Mouse (Mus musculus): ENCODE results near the gene Rasa1. TPM values are rescaled to one million over a fixed set of nuclear protein-coding genes. Genes with fewer than 3 reads are reported as not detected.

Gene Rasa1
- polyA plus RNA-seq (2016; fragmentation: Nextera tagmentation; extraction: Ambion mirVana) = 29.3 and 37.7 TPM in 2 replicates

DNA sequence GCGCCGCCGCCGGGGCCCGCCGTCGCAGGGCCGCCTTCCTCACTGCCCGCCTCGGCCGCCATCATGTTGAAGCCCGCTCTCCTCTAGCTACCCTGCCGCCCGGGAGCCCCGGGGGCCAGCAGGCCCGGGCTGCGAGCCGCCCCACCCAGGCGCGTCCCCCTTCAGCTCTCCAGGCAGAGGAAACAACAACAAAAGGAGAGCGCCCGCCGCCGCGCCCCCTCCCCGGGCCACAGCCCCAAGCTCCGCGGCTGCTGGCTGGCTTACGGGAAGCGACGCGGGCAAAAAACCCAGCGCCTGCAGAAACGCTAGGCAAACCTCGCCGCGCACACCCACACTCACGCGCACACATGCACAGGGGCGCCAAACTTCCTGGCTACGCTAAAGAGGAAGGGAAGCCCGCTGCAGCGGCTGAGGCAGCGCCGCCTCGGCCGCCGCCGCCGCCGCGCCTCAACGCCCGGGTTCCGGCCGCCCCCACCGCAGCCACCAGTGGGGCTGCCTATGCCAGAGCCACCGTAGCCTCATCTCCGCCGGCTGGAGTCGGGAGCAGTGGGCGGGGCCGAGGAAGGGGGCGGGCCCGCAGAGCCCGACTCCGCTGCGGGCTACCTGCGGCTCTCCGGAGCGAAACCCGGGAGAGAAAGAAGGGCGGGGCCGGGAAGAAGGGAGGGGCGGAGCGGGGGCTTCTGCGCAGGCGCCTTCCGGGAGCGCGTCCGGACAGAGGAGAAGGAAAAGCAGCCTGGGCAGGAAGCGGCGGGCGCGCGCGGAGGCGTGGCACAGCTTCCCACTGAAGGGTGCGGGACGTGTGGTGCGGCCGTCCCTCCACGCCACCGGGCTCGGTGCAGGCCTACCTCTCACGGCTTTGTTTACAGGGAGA lies at the start of gene Rasa1:
Rasa1 (minus strand) TSS at position 288 of the 871 bp plus-strand sequence.
- peak; percentile 99 for DNase-seq (ENCODE audit: low spot score)
- Histone ChIP-seq H3K27me3 (ENCODE audit: insufficient read depth, poor library complexity, severe bottlenecking) (no peaks in the 10 kb centered on the region), H3K4me3 (peak within 1 kb of the TSS; percentile 97), H3K36me3 (no peaks in the 10 kb centered on the region), H3K27ac (peak within 1 kb of the TSS; percentile 96), H3K4me1 (no peaks in the 10 kb centered on the region), H3K9me3 (no peaks in the 10 kb centered on the region)
- under 1% methylated on average over 95 of the region's 97 CpGs for WGBS

DNA sequence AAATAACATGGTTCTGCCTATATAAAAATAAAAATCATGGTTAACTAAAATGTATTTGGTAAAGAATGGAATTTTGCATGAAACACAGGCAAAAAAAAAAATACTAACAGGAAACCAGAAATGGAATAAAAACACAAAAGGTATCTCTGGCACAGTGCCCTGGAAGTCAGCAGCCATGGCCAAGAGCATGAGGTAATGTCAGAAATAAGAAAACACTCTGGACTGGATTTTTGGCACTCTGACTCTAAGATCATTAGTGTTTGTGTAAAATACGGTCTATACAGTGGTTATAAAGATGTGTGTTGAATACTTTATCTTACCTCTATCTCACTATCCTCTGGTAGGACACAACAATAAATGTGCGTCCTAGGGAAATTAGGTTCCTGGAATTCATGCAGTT lies 22.6 kb upstream of the Rasa1 start:
- Histone ChIP-seq H3K4me1 (no peaks in the 10 kb centered on the region), H3K27ac (no peak overlapping the region), H3K27me3 (ENCODE audit: insufficient read depth, poor library complexity, severe bottlenecking) (no peaks in the 10 kb centered on the region), H3K9me3 (no peaks in the 10 kb centered on the region), H3K4me3 (no peak overlapping the region), H3K36me3 (no peaks in the 10 kb centered on the region)
- no peak for DNase-seq (ENCODE audit: low spot score)
- WGBS = 76% methylated on average over 2 of the region's 2 CpGs

DNA sequence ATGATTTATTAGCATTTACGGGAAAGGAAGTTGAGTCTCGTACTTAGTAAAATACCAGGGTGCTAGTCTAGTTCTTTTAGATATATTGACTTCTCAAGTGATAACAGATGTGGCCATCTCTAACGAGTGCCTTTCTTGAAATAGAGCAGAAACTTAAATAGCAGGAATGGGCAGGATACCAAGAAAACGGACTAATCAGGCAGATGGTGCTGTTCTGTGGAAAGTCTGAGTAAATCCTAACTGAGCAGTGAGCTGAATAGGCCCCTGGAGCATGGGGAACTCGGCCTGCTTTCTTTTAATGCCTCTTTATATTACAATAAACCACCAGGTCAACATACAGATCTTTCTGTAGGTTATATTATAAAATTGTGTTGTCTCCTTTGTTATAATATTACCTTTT lies 22.0 kb upstream of the Rasa1 start:
- Histone ChIP-seq H3K27me3 (ENCODE audit: insufficient read depth, poor library complexity, severe bottlenecking) (no peaks in the 10 kb centered on the region), H3K9me3 (no peaks in the 10 kb centered on the region), H3K27ac (no peak overlapping the region), H3K4me1 (no peaks in the 10 kb centered on the region), H3K4me3 (no peak overlapping the region), H3K36me3 (no peaks in the 10 kb centered on the region)
- DNase-seq (ENCODE audit: low spot score) = no peak
- 57% methylated on average over 5 of the region's 5 CpGs for WGBS

DNA sequence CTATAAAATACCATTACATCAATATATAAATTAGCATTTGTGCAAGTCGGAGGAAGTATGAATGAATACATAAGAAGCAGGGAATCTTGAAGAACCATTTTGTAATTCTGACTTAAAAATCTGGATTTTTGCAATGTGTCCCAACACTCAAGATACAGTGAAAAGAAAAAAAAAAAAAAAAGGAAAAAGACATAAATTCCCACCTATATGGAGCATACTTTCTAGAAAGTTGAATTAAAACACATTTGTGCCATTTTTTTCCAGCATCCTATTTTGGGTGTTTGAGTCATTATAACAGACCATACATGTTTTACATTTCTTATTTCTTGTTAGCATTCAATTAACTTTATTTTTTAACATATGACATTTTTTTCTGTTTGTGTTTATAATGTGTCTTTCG lies 21.6 kb upstream of the Rasa1 start:
- Histone ChIP-seq H3K36me3 (no peaks in the 10 kb centered on the region), H3K4me1 (no peaks in the 10 kb centered on the region), H3K9me3 (no peaks in the 10 kb centered on the region), H3K27me3 (ENCODE audit: insufficient read depth, poor library complexity, severe bottlenecking) (no peaks in the 10 kb centered on the region), H3K27ac (no peak overlapping the region), H3K4me3 (no peak overlapping the region)
- 84% methylated on average over 2 of the region's 2 CpGs for WGBS
- DNase-seq (ENCODE audit: low spot score) = no peak

DNA sequence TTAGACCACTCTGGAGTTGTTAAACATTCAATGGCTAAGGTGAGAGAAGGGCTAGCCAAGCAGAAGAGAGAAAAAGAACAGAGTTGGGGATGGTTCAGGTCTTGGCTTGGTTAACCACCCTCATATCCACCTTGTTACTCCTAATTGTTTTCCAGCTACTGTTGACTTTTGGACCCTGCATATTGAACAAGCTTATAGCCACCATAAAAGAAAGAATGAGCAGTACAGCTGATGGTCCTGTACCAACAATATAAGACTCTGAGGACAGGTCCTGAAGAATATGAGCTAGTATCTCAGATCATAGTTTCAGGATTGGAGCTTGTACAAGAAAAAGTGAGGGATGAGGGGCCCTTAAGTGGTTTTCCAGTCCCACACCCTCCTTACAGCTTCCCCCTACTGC lies 17.1 kb upstream of the Rasa1 start:
- Histone ChIP-seq H3K27ac (no peak overlapping the region), H3K9me3 (no peaks in the 10 kb centered on the region), H3K4me3 (no peak overlapping the region), H3K27me3 (ENCODE audit: insufficient read depth, poor library complexity, severe bottlenecking) (no peaks in the 10 kb centered on the region), H3K36me3 (no peaks in the 10 kb centered on the region), H3K4me1 (no peaks in the 10 kb centered on the region)
- DNase-seq (ENCODE audit: low spot score) = no peak

DNA sequence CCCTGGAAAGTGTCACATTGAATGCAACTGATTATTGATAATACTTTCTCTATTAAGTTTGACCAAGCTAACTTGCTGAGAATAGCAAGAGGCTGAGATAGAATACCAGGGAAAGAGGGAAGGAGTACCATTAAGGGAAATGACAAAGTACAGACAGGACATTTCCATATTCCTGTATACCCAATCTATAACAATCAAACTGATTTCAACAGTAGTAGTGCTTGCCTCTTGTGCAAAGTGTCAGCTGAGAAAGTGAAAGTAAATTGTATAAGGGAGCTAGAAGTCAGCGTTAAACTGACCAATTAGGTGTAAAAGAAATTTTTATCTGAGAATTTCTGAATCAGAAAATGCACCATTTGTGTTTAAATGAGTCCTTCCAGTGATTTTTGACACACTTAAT lies 1.7 kb upstream of the Rasa1 start:
- DNase-seq (ENCODE audit: low spot score) = no peak
- H3K9me3 ChIP-seq = no peaks in the 10 kb centered on the region
- WGBS = 75% methylated on average over 1 of the region's 1 CpGs
- H3K27ac ChIP-seq = no peak overlapping the region
- H3K36me3 ChIP-seq = no peaks in the 10 kb centered on the region
- H3K4me3 ChIP-seq = no peak overlapping the region
- no peaks in the 10 kb centered on the region for H3K27me3 ChIP-seq (ENCODE audit: insufficient read depth, poor library complexity, severe bottlenecking)
- no peaks in the 10 kb centered on the region for H3K4me1 ChIP-seq

DNA sequence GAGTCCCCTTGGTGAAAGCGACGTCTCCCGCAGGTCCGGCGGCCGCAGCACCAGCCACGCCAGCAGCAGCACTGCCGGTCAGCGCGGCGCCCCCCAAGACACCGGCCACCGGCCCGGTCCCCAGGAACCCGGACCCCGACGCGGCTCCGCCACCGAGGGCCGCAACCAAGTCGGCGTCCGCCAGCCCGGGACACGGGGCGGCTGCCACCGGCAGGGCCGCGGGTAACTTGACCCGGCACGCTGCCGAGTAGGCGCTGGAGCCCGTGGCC lies 422 bp downstream of the Rasa1 start:
- Histone ChIP-seq H3K4me3 (peak overlapping the region; percentile 97), H3K9me3 (no peaks in the 10 kb centered on the region), H3K36me3 (no peaks in the 10 kb centered on the region), H3K4me1 (no peaks in the 10 kb centered on the region), H3K27me3 (ENCODE audit: insufficient read depth, poor library complexity, severe bottlenecking) (no peaks in the 10 kb centered on the region), H3K27ac (peak overlapping the region; percentile 96)
- 0% methylated on average over 35 of the region's 35 CpGs for WGBS
- DNase-seq (ENCODE audit: low spot score) = peak; percentile 80

DNA sequence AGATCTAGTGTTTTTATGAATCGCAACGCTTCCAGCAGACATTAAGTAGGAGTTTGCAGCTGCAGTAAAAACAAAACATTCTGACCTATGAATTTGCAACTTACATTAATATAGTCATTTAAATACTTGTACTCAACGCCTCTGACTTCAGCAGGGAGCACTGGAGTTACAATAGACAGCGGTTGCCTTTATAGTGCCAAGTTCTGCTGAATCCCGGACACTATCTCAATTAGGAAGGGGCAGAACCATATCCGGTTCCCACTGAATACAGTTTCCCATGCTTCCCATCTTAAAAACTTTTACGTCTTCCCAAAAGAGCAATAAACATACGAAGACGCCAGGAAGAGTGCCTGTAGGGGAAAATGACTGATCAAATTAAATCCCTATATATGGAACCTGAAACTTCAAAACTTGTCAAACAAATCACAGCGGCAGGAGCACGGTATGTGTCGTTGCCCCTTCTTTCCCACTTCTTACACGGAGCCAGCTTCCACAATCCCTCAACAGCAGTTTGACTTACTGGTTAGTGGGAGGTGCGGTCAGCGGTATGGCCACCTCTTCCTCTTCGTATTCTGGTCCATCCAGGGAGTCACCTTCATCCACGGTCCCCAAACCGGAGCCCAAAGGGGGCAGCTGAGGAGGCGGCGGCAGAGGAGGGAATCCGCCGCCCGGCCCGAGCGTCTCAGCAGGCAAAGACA lies 905 bp downstream of the Rasa1 start:
- peak overlapping the region; percentile 97 for H3K4me3 ChIP-seq
- no peaks in the 10 kb centered on the region for H3K27me3 ChIP-seq (ENCODE audit: insufficient read depth, poor library complexity, severe bottlenecking)
- H3K27ac ChIP-seq = peak overlapping the region; percentile 96
- WGBS = 1% methylated on average over 25 of the region's 25 CpGs
- no peak for DNase-seq (ENCODE audit: low spot score)
- H3K36me3 ChIP-seq = no peaks in the 10 kb centered on the region
- no peaks in the 10 kb centered on the region for H3K9me3 ChIP-seq
- H3K4me1 ChIP-seq = no peaks in the 10 kb centered on the region

DNA sequence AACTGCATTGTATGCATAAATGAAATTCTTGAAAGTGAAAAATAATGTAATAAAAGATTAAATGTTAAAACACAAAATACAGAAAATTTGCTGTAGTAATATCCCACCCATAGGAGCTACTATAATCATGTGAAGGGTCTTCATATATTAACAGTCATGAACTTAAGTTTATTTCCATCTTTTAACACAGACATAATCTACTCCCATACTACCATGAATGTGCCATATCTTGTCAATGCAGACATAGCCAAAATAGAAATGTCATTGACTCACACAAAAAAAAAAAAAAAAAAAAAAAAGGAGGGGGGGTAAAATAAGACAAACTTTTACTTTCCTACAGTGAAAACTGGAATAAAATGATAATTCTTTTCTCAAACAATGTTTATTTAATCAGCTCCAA lies 6.3 kb downstream of the Rasa1 start:
- no peaks in the 10 kb centered on the region for H3K27me3 ChIP-seq (ENCODE audit: insufficient read depth, poor library complexity, severe bottlenecking)
- no peak for DNase-seq (ENCODE audit: low spot score)
- no peak overlapping the region for H3K4me3 ChIP-seq
- H3K4me1 ChIP-seq = no peaks in the 10 kb centered on the region
- H3K9me3 ChIP-seq = no peaks in the 10 kb centered on the region
- H3K36me3 ChIP-seq = no peaks in the 10 kb centered on the region
- no peak overlapping the region for H3K27ac ChIP-seq

DNA sequence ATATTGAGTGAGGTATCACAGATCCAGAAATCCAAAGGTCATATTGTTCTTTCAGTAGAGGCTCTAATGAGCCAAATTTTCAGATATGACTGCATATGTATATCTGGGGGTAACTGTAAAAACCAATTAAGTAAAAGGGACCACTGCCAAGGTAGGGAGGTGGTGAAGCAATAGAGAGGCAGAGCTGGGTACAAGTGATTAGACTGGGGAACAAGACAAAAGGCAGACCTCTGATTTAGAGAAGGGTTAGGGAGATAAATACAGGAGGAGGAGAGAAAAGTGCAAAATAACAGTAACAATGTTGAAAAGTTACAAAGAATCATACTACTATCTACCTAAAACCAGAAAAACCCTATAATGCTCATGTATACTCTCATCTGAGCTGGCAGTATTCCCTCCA lies 10.0 kb downstream of the Rasa1 start:
- no peak overlapping the region for H3K27ac ChIP-seq
- H3K4me3 ChIP-seq = no peak overlapping the region
- DNase-seq (ENCODE audit: low spot score) = no peak

DNA sequence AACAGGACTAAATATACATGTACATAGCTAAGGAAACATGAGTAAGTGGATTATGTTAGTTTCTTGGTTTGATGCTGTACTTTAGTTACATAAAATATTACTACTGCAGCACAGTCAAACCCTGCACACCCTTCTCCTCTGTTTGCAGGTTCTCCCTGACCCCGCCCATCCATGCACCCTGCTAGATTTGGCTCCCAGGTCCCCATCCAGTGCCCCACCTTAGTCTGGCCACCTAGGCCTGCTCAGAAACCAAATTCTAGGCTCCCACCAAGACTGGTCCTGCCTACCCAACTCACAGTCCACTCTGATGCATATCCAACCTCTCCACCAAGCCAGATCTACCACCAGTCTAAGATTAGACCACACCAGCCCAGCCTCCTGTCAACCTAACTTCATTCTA lies 14.4 kb downstream of the Rasa1 start:
- 78% methylated on average over 1 of the region's 1 CpGs for whole genome bisulfite sequencing
- Histone ChIP-seq H3K36me3 (no peaks in the 10 kb centered on the region), H3K27ac (no peak overlapping the region)

More for the DNA sequence above, 10.0 kb downstream of the Rasa1 start:
- H3K4me1 ChIP-seq = no peaks in the 10 kb centered on the region
- H3K27me3 ChIP-seq (ENCODE audit: insufficient read depth, poor library complexity, severe bottlenecking) = no peaks in the 10 kb centered on the region
- no peaks in the 10 kb centered on the region for H3K36me3 ChIP-seq
- no peaks in the 10 kb centered on the region for H3K9me3 ChIP-seq

DNA sequence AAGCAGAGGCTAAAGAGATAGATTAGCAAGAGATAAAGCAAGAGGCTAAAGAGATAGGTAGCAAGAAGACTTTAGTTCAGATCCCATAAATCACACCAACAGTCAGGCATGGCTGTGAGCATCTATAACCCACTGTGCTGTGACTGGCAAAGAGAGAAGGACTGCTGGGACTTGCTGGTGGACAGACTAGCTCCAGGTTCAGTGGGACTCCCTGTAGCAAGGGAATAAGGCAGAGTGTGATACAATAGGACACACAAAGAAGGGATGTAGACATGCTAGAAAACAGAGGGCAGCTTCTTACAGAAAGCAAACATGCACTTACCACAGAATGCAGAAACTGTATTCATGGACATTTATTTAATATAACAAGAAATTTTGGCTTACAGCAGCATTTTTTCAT lies 15.1 kb downstream of the Rasa1 start:
- Histone ChIP-seq H3K9me3 (no peaks in the 10 kb centered on the region), H3K27ac (no peak overlapping the region), H3K4me3 (no peak overlapping the region), H3K36me3 (no peaks in the 10 kb centered on the region), H3K4me1 (no peaks in the 10 kb centered on the region), H3K27me3 (ENCODE audit: insufficient read depth, poor library complexity, severe bottlenecking) (no peaks in the 10 kb centered on the region)
- DNase-seq (ENCODE audit: low spot score) = no peak

More for the DNA sequence above, 14.4 kb downstream of the Rasa1 start:
- Histone ChIP-seq H3K27me3 (ENCODE audit: insufficient read depth, poor library complexity, severe bottlenecking) (no peaks in the 10 kb centered on the region), H3K4me3 (no peak overlapping the region), H3K9me3 (no peaks in the 10 kb centered on the region), H3K4me1 (no peaks in the 10 kb centered on the region)
- DNase-seq (ENCODE audit: low spot score) = no peak

DNA sequence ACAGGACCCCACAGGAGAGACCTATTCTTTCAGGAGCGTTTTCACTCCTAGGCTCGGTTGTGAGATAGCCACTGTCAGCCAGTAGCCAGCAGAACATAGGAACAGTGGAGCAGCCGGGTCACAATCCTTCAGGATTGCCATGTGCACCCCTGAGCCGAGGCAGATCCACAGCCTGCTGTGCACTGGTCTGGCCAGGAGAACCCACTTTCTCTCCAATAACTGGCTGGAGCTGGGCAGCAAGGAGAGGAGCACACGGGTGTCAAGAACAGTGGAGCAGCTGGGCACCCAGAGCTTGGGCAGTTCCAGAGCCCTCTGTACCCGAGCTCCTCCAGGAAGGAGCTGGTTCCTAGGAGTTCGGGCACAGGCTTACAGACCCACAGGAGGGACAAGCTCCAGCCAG lies 50.2 kb downstream of the Rasa1 start:
- no peak for DNase-seq (ENCODE audit: low spot score)
- Histone ChIP-seq H3K36me3 (peaks cover 23% of the 10 kb centered on the region; the same call in 1 of the 2 replicates), H3K4me1 (no peaks in the 10 kb centered on the region), H3K4me3 (no peak overlapping the region), H3K9me3 (no peaks in the 10 kb centered on the region), H3K27ac (no peak overlapping the region), H3K27me3 (ENCODE audit: insufficient read depth, poor library complexity, severe bottlenecking) (no peaks in the 10 kb centered on the region)
- WGBS = 89% methylated on average over 7 of the region's 7 CpGs
